In genomic region chr6:94282301-94283241, GRCm38 (mm10) we compare ENCODE assay signal across 8 mouse cellular contexts. TPM values are rescaled to one million over a fixed set of nuclear protein-coding genes. Genes with fewer than 3 reads are reported as not detected.
DNase-seq lines count a peak whose midpoint lies in the region; ATAC-seq and TF ChIP-seq lines count a peak whose summit lies in the region.

No protein-coding gene starts in this region.

- H3K4me3 ChIP-seq in brown adipose tissue, adult 24 weeks (ENCODE audit: insufficient read depth, low read depth, low read length), result peak overlapping the region; percentile 78
- peak overlapping the region; percentile 74 for H3K4me3 ChIP-seq in forebrain, embryonic 14.5 days (ENCODE audit: low read depth, low read length)
- H3K4me3 ChIP-seq in hindbrain, postnatal 0 days (ENCODE audit: low read length), result peak overlapping the region; percentile 59
- peak overlapping the region; percentile 58 to 70 for H3K4me3 ChIP-seq in liver, embryonic 14.5 days (ENCODE audit: insufficient read depth in 1 of 2, low read depth in 2 of 2, low read length in 2 of 2)
- H3K4me3 ChIP-seq in neural tube, embryonic 15.5 days (replicated peaks), result peak overlapping the region; percentile 94

- no peaks in the 10 kb centered on the region for H3K9me3 ChIP-seq in forebrain, embryonic 14.5 days (replicated peaks; ENCODE audit: control insufficient read depth, low read length)
- no peaks in the 10 kb centered on the region for H3K9me3 ChIP-seq in hindbrain, postnatal 0 days (ENCODE audit: low read length)
- H3K9me3 ChIP-seq in liver, embryonic 14.5 days (ENCODE audit: control insufficient read depth, low read length), result no peaks in the 10 kb centered on the region
- no peaks in the 10 kb centered on the region for H3K9me3 ChIP-seq in neural tube, embryonic 15.5 days (replicated peaks)

- H3K27me3 ChIP-seq in forebrain, embryonic 14.5 days (replicated peaks; ENCODE audit: control insufficient read depth, insufficient read depth, low read length), result no peaks in the 10 kb centered on the region
- no peaks in the 10 kb centered on the region for H3K27me3 ChIP-seq in hindbrain, postnatal 0 days (ENCODE audit: insufficient read depth, low read length)
- peaks cover 44% of the 10 kb centered on the region for H3K27me3 ChIP-seq in liver, embryonic 14.5 days (ENCODE audit: control insufficient read depth, insufficient read depth, low read length)
- no peaks in the 10 kb centered on the region for H3K27me3 ChIP-seq in neural tube, embryonic 15.5 days (replicated peaks)

- ATAC-seq in forebrain, embryonic 14.5 days, result 0 out of 2 replicates have a peak, but pooled peaks have one; percentile 2
- 0 out of 2 replicates have a peak, but pooled peaks have one; percentile 7 for ATAC-seq in hindbrain, postnatal 0 days
- no peak for ATAC-seq in liver, embryonic 14.5 days (ENCODE audit: insufficient read depth)
- ATAC-seq in neural tube, embryonic 15.5 days (ENCODE audit: low FRiP score), result no peak; the same call in 1 of the 2 replicates
- no peak for ATAC-seq in inflammation-experienced regulatory T-cells, adult 6 months

- TF ChIP-seq CTCF in hindbrain, postnatal 0 days (IDR thresholded peaks at IDR 0.05; ENCODE audit: low read depth), result peak; percentile 2; the same call in 1 of the 2 replicates
- TF ChIP-seq CTCF in liver, embryonic 14.5 days (IDR thresholded peaks at IDR 0.05; ENCODE audit: low read depth), result peak; percentile 11; the same call in 1 of the 2 replicates

- H3K4me1 ChIP-seq in brown adipose tissue, adult 24 weeks (ENCODE audit: control insufficient read depth, insufficient read depth, insufficient read length, low read length), result peaks cover 5% of the 10 kb centered on the region; the same call in 1 of the 2 replicates
- peaks cover 16% of the 10 kb centered on the region for H3K4me1 ChIP-seq in forebrain, embryonic 14.5 days (ENCODE audit: control insufficient read depth, insufficient read depth, low read length)
- peaks cover 6% of the 10 kb centered on the region; the same call in 1 of the 2 replicates for H3K4me1 ChIP-seq in hindbrain, postnatal 0 days (ENCODE audit: insufficient read depth, low read length)
- H3K4me1 ChIP-seq in liver, embryonic 14.5 days (replicated peaks; ENCODE audit: control insufficient read depth in 2 of 2, insufficient read depth in 2 of 2, low read length in 1 of 2), result no peaks in the 10 kb centered on the region
- peaks cover 33% of the 10 kb centered on the region for H3K4me1 ChIP-seq in neural tube, embryonic 15.5 days

- H3K36me3 ChIP-seq in forebrain, embryonic 14.5 days (ENCODE audit: control insufficient read depth, insufficient read depth, low read length), result no peaks in the 10 kb centered on the region
- no peaks in the 10 kb centered on the region for H3K36me3 ChIP-seq in hindbrain, postnatal 0 days (ENCODE audit: insufficient read depth, low read length)
- no peaks in the 10 kb centered on the region for H3K36me3 ChIP-seq in liver, embryonic 14.5 days (replicated peaks; ENCODE audit: control insufficient read depth, insufficient read depth, low read depth)
- no peaks in the 10 kb centered on the region for H3K36me3 ChIP-seq in neural tube, embryonic 15.5 days

- peak; percentile 33 to 44 for DNase-seq in left cerebral cortex, postnatal 36 days (ENCODE audit: low spot score in 2 of 2)
- no peak for DNase-seq in left cerebral cortex, adult 11 months (ENCODE audit: low spot score)
- peak; percentile 52 for DNase-seq in forebrain, embryonic 14.5 days (ENCODE audit: low spot score)
- peak; percentile 41 for DNase-seq in hindbrain, postnatal 0 days (ENCODE audit: low spot score)
- DNase-seq in liver, embryonic 14.5 days (ENCODE audit: low read depth in 3 of 3, low spot score in 3 of 3), result no peak

- H3K4me2 ChIP-seq in forebrain, embryonic 14.5 days (ENCODE audit: low read length), result peak overlapping the region; percentile 96
- peak overlapping the region; percentile 80 for H3K4me2 ChIP-seq in hindbrain, postnatal 0 days (ENCODE audit: low read depth, low read length)
- H3K4me2 ChIP-seq in liver, embryonic 14.5 days (ENCODE audit: low read depth), result peak overlapping the region; percentile 74
- peak overlapping the region; percentile 98 for H3K4me2 ChIP-seq in neural tube, embryonic 15.5 days

- intact Hi-C loops in left cerebral cortex, postnatal 36 days (cut with DNase I), result loop anchor here (5.0 to 10.0 kb wide), 3 partner anchors 115 to 200 kb away; no protein-coding TSS in a partner anchor

- no peak for TF ChIP-seq EP300 in liver, embryonic 14.5 days (IDR thresholded peaks at IDR 0.05; ENCODE audit: low read depth)

- peak overlapping the region; percentile 79 for H3K9ac ChIP-seq in forebrain, embryonic 14.5 days (ENCODE audit: low read length)
- H3K9ac ChIP-seq in hindbrain, postnatal 0 days (replicated peaks; ENCODE audit: low read length), result peak overlapping the region; percentile 50
- peak overlapping the region; percentile 45 for H3K9ac ChIP-seq in liver, embryonic 14.5 days (replicated peaks)
- H3K9ac ChIP-seq in neural tube, embryonic 15.5 days (replicated peaks), result peak overlapping the region; percentile 65

- H3K27ac ChIP-seq in brown adipose tissue, adult 24 weeks (replicated peaks; ENCODE audit: low read depth, low read length), result peak overlapping the region; percentile 63
- peak overlapping the region; percentile 93 for H3K27ac ChIP-seq in forebrain, embryonic 14.5 days (ENCODE audit: low read depth, low read length)
- H3K27ac ChIP-seq in hindbrain, postnatal 0 days, result peak overlapping the region; percentile 65
- no peak overlapping the region for H3K27ac ChIP-seq in liver, embryonic 14.5 days
- peak overlapping the region; percentile 85 for H3K27ac ChIP-seq in neural tube, embryonic 15.5 days (replicated peaks)

- WGBS in forebrain, embryonic 14.5 days, result under 1% methylated on average over 54 of the region's 55 CpGs
- WGBS in hindbrain, postnatal 0 days, result under 1% methylated on average over 54 of the region's 55 CpGs
- 1% methylated on average over 55 of the region's 55 CpGs for WGBS in liver, embryonic 14.5 days (ENCODE audit: insufficient replicate concordance)
- WGBS in neural tube, embryonic 15.5 days, result under 1% methylated on average over 54 of the region's 55 CpGs

RNA-seq across cellular contexts. Expression of gene Magi1, which starts 1.1 kb away (rescaled TPM):
- 10 to 100 TPM; 81.0 to 87.5 TPM for total RNA-seq in left cerebral cortex, postnatal 36 days (2021)
- polyA plus RNA-seq in brown adipose tissue, adult 24 weeks (2012; ENCODE audit: insufficient read depth, insufficient read length, missing spikeins), result 3.3 and 4.5 TPM in 2 replicates
- 22.9 and 29.4 TPM in 2 replicates for polyA plus RNA-seq in forebrain, embryonic 14.5 days (2014; fragmentation: Nextera tagmentation; extraction: Ambion mirVana)
- 36.9 and 44.5 TPM in 2 replicates for total RNA-seq in hindbrain, postnatal 0 days (2014; rRNA removed)
- polyA plus RNA-seq in hindbrain, postnatal 0 days (2015; fragmentation: Nextera tagmentation; extraction: Ambion mirVana), result 21.4 and 23.0 TPM in 2 replicates
- 0.96 and 1.3 TPM in 2 replicates for polyA plus RNA-seq in liver, embryonic 14.5 days (2012; rRNA removed)
- polyA plus RNA-seq in liver, embryonic 14.5 days (2014; fragmentation: Nextera tagmentation; extraction: Ambion mirVana), result 0.78 and 1.1 TPM in 2 replicates
- 25.2 and 29.9 TPM in 2 replicates for polyA plus RNA-seq in neural tube, embryonic 15.5 days (2015; fragmentation: Nextera tagmentation; extraction: Ambion mirVana)
- 1 to 10 TPM in 1 of 3 experiments, under 1 TPM in 1, not detected in 1; 0.08 to 4.6 TPM for polyA plus RNA-seq in inflammation-experienced regulatory T-cells, adult 6 months (2017; shearing (Covaris generic))

Comparison
In these comparisons a context has a peak if more than half of its experiments do, and no peak if none do; other contexts are left out.
1. DNase-seq: peak in left cerebral cortex, postnatal 36 days (2 of 2), forebrain, embryonic 14.5 days (single experiment) and hindbrain, postnatal 0 days (single experiment); none in left cerebral cortex, adult 11 months (single experiment) and liver, embryonic 14.5 days (0 of 3).
2. ATAC-seq: peak in forebrain, embryonic 14.5 days (single experiment) and hindbrain, postnatal 0 days (single experiment); none in liver, embryonic 14.5 days (single experiment), neural tube, embryonic 15.5 days (single experiment) and inflammation-experienced regulatory T-cells, adult 6 months (single experiment).
3. Peak in every context shown above with its lines, with median percentiles within 50 percentile points of each other: H3K4me3 ChIP-seq, H3K4me2 ChIP-seq and H3K9ac ChIP-seq.